Mouse (Mus musculus): Measurements from ENCODE around the gene Scp2.

DNA sequence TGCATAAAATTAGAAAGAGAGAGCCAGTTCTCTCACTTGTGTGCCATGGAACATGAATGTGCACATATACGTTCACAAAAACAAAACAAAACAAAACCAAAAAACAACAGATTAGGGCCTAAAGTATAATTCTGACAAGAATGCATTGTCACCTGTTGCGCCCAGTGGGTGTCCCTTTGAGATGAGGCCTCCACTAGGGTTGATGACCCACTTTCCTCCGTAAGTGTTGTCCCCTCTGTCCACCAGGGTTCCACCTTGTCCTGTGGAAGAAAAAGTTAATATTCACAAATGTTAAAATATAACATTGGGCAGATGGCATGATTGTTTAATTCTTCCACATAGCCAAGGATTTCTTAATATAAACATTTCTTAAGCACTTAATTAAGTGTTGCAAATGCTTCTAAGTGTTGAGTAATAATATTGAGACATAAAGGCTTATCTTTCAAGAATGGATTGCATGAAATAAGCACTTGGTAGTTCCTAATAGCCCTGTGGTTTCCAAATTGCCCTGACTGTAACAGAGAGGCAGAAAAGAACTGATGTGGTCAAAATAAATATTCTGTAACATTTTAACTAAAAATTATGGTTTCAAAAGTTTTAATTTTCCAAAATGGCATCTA lies 70.5 kb downstream of the Scp2 start:
- TF ChIP-seq CTCF (IDR thresholded peaks at IDR 0.05) (peak; percentile 51), EP300 (IDR thresholded peaks at IDR 0.05) (peak; percentile 97)

Measured in lung, postnatal 0 days (tissue).